Mouse (Mus musculus) layer of hippocampus, adult 8-10 months (tissue): ENCODE measurements around the gene Tmem106a. TPM values are rescaled to one million over a fixed set of nuclear protein-coding genes. Genes with fewer than 3 reads are reported as not detected.
"Not testable (repeated sequence)": the region's sequence is repeated elsewhere in the genome, so short reads cannot be mapped to it uniquely, and the experiment has no call there.

Experiments used
- DNase-seq, 2 experiments: peaks; one replicate each; pipeline ENCODE4 v3.0.0; 2022; ENCODE audit warnings: low spot score in 2 of 2
- total RNA-seq, 4 experiments: library from RNA; stranded (reverse); gene quantifications; 2 replicates each; pipeline ENCODE4 v1.2.4; 2022

Gene Tmem106a
- total RNA-seq, 4 experiments from 2014 or later, result 1.6 to 4.4 (median 3.3) TPM

GRCm38 (mm10) chr11:101599156-101599555 is 17.1 kb downstream of the Tmem106a start, which contains the start of gene Gm11634:
Gm11634 (minus strand) TSS chr11:101599256.
- DNase-seq, result no peak

DNA sequence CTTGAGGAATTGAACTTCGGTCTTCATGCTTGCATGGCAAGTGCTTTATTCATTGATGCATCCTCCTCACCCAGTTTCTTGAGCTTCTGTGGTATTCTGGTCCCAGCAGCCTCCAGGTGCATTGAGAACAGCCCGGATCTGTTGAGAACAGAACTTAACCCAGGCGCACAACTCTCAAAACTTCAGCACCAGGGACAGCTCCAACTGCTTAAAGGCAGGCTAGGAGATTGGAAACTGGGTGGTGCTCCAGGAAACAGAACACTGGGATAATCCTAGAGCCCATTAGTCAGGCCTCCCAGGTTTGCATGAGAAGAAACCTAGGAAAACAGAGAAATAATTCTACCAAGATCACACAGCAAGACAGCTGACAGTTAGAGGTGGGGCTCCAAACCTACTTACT is 20.4 kb downstream of the Tmem106a start:
- no peak for DNase-seq

- DNase-seq, result no peak
Measured at GRCm38 (mm10) chr11:101604116-101604515, 22.1 kb downstream of the Tmem106a start.

DNA sequence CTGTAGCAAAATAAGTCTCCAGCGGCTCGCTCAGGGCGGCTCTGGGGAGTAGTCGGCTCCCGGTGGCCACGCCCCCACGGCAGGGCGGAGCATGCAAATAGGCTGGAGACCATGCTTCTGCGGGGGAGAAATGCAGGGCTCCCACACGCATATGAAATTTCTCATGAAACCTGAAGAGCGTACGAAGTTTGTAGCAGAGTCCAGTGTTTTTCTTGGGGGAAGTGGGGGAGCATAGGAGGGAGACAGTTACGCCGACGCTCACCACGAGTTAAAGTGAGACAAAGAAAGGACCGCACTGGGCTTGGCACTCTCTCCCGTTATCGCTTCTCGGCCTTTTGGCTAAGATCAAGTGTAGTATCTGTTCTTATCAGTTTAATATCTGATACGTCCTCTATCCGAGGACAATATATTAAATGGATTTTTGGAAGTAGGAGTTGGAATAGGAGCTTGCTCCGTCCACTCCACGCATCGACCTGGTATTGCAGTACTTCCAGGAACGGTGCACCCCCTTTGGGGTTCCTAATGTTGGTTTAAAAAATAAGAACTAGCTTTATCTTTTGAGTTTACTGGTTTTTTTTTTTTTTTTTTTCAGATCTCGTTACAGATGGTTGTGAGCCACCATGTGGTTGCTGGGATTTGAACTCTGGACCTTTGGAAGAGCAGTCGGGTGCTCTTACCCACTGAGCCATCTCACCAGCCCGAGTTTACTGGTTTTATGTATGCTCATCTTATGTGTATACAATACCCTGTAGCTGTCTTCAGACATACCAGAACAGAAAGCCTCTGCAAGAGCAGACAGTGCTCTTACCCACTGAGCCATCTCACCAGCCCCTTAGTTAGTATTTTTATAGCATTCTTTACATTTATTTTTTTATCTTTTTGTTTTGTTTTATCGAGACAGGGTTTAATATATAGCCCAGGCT is 22.8 kb downstream of the Tmem106a start:
- DNase-seq, result not testable (repeated sequence)

DNA sequence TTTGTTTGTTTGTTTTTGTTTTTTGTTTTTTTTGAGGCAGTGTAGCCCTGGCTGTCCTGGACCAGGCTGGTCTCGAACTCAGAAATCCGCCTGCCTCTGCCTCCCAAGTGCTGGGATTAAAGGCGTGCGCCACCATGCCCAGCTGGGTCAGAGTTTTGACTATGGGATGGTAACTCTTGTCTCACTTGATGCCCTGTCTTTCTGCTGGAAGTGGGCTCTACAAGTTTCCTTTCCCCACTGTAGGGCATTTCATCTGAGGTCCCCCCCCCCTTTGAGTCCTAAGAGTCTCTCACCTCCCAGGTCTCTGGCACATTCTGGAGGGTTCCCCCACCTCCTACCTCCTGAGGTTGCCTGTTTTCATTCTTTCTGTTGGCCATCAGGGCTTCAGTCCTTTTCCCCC is 25.1 kb downstream of the Tmem106a start:
- DNase-seq, result not testable (repeated sequence)

DNA sequence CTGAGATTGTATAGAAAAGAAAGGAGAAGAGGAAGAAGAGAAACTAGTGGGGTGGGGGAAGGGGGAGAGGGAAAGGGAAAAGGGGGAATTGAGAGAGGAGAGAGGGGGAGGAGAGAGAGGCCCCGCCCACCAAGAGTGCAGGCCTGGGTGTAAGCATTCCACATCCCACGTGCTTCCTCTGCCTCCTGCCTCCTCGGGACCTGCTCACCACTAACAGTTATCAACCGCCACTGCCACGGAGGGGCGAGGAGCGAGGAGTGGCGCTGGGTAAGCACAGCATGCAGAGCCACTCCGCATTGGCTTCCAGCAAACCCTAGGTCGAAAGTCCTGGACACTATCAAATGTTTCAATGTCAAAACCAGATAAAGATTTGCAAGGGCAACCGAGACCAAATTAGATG is 28.4 kb downstream of the Tmem106a start:
- DNase-seq, result no peak

DNA sequence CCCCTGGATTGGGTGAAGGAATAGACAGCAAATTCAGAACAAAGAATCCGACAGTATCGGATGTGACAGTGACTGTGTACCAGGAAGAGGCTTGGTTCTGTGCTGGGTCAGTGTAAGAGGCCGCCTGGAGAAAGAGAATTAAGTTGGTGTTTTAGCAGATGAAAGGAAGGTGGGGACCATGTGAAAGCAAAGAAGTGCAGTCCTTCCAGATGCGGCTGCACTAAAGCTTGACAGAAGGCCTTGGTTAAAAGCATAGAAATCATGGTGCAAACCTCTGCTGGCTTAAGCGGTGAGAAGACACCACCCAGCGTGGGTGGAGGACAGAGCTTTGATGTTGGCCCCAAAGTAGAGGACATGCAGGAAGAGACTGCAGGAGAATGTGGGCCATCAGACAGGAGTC is 31.6 kb downstream of the Tmem106a start:
- no peak for DNase-seq

DNA sequence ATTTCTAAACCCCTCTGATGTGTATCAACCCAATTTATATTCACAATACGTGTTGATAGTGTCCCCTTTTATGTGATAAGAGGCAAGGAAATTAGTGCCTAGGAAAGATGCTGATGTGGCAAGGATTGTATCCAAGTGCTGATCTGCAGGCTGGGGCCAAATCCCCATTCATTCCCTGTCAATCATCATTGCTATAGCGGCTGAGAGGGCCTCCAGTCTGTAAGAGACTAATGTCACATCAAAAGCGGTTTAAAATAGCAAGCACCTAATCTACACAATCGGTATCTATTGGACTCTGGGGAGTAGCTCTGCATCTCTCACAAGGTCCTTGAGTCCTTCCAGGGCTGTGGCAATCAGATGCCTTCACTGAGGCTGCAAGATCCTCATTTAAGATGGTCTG is 32.1 kb downstream of the Tmem106a start:
- DNase-seq, result no peak

DNA sequence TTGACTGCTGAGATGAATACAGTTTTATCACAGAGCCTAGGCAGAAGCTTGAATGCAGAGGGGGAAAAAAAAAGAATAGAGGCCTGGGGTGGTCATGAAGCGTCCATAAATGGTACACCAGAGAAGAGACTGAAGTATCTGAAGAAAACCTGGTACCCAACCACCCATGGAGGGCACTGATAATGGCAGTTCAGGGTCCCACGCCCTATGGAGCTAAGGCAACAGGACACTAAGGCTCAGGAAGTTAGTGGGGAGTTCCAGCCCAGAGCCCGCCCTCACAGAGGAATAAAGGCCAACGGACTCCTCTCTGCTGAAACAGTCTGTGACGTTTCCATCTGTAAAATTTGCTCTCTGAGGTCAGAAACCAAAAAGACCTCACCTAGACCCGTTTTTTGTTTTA is 33.3 kb downstream of the Tmem106a start:
- DNase-seq, result no peak

- no peak for DNase-seq
Measured at GRCm38 (mm10) chr11:101616104-101616503, 34.1 kb downstream of the Tmem106a start.

GRCm38 (mm10) chr11:101616948-101617767 is 35.1 kb downstream of the Tmem106a start:
- DNase-seq, result peak in 1 of 2 experiments; percentile 30

- DNase-seq, result no peak
Measured at GRCm38 (mm10) chr11:101617849-101618248, 35.8 kb downstream of the Tmem106a start.

- DNase-seq, result no peak
Measured at GRCm38 (mm10) chr11:101618596-101618995, 36.6 kb downstream of the Tmem106a start.

DNA sequence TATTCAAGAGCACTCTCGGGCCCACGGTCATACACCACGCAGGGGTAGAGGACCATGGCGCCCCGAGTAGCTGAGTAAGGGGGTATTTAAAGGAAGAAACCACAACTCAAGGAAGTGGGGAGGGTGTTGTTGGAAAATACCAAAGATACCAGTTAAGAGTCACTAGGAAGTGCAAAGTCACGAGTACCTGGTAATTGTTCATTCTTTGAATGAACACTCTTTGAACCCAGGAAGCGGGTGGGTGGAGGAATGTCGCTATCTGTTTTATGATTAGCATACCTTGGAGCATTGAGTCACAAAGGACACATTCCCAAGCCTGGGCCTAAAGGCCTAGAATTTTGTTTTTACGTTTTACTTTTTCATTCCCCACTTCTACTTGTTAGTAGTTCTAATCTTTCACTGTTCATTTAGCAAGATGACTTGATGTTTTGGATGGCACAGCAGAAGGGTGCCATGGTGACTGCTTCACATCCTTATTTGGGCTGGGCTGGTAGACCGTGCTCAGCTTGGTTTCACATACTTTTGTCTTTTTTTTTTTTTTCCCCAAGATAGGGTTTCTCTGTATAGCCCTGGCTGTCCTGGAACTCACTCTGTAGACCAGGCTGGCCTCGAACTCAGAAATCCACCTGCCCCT is 38.1 kb downstream of the Tmem106a start:
- DNase-seq, result not testable (repeated sequence)

- DNase-seq, result no peak
Measured at GRCm38 (mm10) chr11:101626649-101626994, 44.6 kb downstream of the Tmem106a start.

GRCm38 (mm10) chr11:101626995-101627856 is 45.2 kb downstream of the Tmem106a start, which contains the start of gene Rdm1:
Rdm1 (plus strand) TSS chr11:101627195.
- peak; percentile 73 to 75 for DNase-seq

- DNase-seq, result peak; percentile 57 to 79
Measured at GRCm38 (mm10) chr11:101627857-101628559, 46.0 kb downstream of the Tmem106a start.

GRCm38 (mm10) chr11:101628733-101629417 is 46.8 kb downstream of the Tmem106a start:
- DNase-seq, result not testable (repeated sequence)

- no peak for DNase-seq
Measured at GRCm38 (mm10) chr11:101635660-101636059, 53.6 kb downstream of the Tmem106a start.
